Mouse (Mus musculus) lung, embryonic 15.5 days (tissue): ENCODE results near the gene Rnf43. TPM values are rescaled to one million over a fixed set of nuclear protein-coding genes. Genes with fewer than 3 reads are reported as not detected.

Experiments
- ATAC-seq: fragments of 200-750 bp; cut with Nextera tagmentation; 2 replicates; pipeline ENCODE4 v1.8.0; 2017; ENCODE audit warnings: moderate number of reproducible peaks, borderline replicate concordance; ENCODE audit not compliant: low FRiP score, low TSS enrichment; ENCODE audit errors: extremely low read depth
- H3K27ac ChIP-seq: fragments of 300-500 bp; sonication (generic); 2 replicates; pipeline ENCODE4 v1.5.1; 2015; ENCODE audit warnings: moderate library complexity, mild to moderate bottlenecking, inconsistent platforms
- H3K27me3 ChIP-seq: fragments of 300-500 bp; sonication (generic); 2 replicates; pipeline ENCODE4 v1.6.1; 2015; ENCODE audit warnings: inconsistent platforms
- H3K36me3 ChIP-seq: fragments of 300-500 bp; sonication (generic); 2 replicates; pipeline ENCODE4 v1.6.1; 2015; ENCODE audit warnings: inconsistent platforms
- H3K4me1 ChIP-seq: fragments of 300-500 bp; sonication (generic); 2 replicates; pipeline ENCODE4 v1.6.1; 2015; ENCODE audit warnings: inconsistent platforms
- H3K4me2 ChIP-seq: fragments of 300-500 bp; sonication (generic); 2 replicates; pipeline ENCODE4 v1.6.1; 2015; ENCODE audit warnings: inconsistent platforms, mild to moderate bottlenecking, moderate library complexity
- H3K4me3 ChIP-seq: fragments of 300-500 bp; sonication (generic); 2 replicates; pipeline ENCODE4 v1.5.1; 2015; ENCODE audit warnings: mild to moderate bottlenecking, inconsistent platforms
- H3K9ac ChIP-seq: fragments of 300-500 bp; sonication (generic); 2 replicates; pipeline ENCODE4 v1.6.1; 2015; ENCODE audit warnings: inconsistent platforms
- H3K9me3 ChIP-seq: fragments of 300-500 bp; sonication (generic); 2 replicates; pipeline ENCODE4 v1.6.1; 2016; ENCODE audit warnings: inconsistent platforms
- WGBS: fragments of 180-500 bp; shearing (Covaris S2); methylation state at CpG from one replicate; pipeline ENCODE4 v1.1.7; 2015; 5-methylcytosine and 5-hydroxymethylcytosine counted together
- polyA plus RNA-seq: library from polyadenylated mRNA; unstranded; fragments of >200 nt; fragmentation: Nextera tagmentation; extraction: Ambion mirVana; gene quantifications from 2 replicates; pipeline ENCODE4 v1.2.1, GENCODE M21; 2015

Rnf43 gene
- polyA plus RNA-seq, 1 experiment from 2014 or later: 16.4 TPM

DNA sequence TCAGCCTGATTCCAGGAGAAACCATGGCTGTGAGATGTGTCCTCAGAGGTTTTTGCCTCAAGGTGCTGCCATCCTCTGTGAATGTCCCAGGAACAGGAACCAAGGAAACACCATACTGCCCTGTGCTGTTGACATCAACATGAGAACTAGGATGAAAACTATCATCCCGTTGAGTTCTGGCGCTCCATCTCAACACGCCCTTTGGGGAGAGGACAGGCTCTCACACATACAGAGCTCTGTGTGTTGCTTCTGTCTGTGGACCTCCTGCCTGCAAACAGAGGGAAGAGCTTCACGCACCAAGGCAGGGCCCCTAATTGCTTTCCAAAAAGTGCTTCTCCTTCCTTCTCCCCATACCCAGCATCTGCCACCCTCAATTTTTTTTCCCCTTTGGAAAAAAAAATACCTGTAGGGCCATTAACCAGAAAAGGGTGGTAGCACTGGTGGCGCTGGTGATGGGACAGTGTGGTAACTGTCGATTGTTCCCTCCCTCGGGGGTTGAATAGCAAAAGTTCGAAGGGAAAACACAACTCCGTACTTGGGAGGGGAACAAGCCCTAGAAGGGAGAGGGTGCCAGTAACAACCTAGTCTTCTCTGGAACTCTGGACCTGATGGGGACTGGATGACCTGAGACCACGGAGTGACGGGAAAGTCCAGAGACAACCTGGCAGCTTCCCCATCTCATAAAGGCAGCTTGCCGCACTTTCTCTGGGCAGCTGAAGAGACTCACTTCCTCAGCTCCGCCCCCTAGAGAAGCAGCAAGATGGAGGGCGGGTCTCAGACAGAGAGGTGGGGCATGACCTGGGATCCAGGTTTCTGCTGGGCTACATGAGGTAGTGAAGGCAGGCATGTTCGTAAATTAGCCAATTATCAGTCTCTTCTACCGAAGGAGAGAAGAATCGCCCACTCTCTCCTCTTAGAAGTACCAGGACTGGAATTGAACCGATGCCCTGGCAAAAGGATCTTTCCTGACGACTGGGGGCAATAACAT lies 85.9 kb downstream of the Rnf43 start:
- no peaks in the 10 kb centered on the region for H3K9me3 ChIP-seq
- H3K4me2 ChIP-seq: peak overlapping the region; percentile 39
- peak overlapping the region; percentile 24; the same call in 1 of the 2 replicates for H3K27ac ChIP-seq
- H3K9ac ChIP-seq: peak overlapping the region; percentile 4; the same call in 1 of the 2 replicates
- 0 out of 2 replicates have a peak, but pooled peaks cover 4% of the 10 kb centered on the region for H3K4me1 ChIP-seq
- peaks cover 13% of the 10 kb centered on the region; the same call in 1 of the 2 replicates for H3K36me3 ChIP-seq
- no peak for ATAC-seq
- 0 out of 2 replicates have a peak overlapping the region, but pooled peaks have one; percentile 5 for H3K4me3 ChIP-seq
- 32% methylated on average over 19 of the region's 19 CpGs for WGBS
- no peaks in the 10 kb centered on the region for H3K27me3 ChIP-seq

DNA sequence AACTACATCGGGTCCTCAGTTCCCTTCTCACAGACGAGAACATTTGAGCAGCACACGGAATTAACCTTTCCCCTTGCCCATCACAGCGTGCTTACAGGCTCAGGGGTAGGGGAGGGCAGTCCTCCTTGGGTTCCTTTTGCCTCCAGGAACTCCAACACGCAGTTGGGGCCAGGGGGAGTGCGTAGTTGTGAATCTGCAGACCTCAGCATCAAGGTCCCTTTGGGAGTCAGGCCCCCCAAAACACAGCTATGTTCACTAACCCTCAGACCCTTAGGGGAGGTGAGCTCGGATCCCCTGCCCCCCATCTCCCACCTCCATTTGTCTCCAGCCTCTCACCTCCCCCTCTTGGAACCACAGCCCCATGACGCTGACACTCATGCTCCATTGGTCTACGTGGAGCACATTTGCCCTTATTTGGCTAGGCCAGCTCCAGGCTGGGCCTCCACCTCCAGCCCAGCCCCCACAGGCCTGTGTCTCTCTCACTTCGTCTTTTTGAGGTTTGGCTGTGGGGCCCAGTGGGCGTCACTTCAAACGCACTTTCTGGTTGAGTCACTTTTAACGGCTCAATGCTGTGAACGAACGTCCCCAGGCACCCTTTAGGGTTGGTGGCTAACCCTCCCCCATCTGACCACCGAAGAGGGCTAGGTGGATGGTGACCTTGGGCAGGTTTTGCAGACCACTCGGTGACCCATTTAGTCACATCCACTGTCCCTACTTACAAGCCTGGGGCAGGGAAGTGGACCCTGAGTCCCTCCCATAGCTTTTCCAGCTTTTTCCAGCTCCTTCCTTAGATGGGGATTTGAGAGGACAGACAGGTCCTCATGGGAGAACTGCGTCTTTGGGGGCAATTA lies 86.9 kb downstream of the Rnf43 start:
- Histone ChIP-seq H3K4me3 (no peak overlapping the region), H3K4me2 (peak overlapping the region; percentile 39; the same call in 1 of the 2 replicates), H3K9me3 (no peaks in the 10 kb centered on the region), H3K4me1 (0 out of 2 replicates have a peak, but pooled peaks cover 4% of the 10 kb centered on the region), H3K9ac (no peak overlapping the region), H3K27ac (peak overlapping the region; percentile 24; the same call in 1 of the 2 replicates), H3K36me3 (peaks cover 3% of the 10 kb centered on the region; the same call in 1 of the 2 replicates), H3K27me3 (no peaks in the 10 kb centered on the region)
- ATAC-seq: peak; percentile 75; the same call in 1 of the 2 replicates
- WGBS: 33% methylated on average over 18 of the region's 18 CpGs

DNA sequence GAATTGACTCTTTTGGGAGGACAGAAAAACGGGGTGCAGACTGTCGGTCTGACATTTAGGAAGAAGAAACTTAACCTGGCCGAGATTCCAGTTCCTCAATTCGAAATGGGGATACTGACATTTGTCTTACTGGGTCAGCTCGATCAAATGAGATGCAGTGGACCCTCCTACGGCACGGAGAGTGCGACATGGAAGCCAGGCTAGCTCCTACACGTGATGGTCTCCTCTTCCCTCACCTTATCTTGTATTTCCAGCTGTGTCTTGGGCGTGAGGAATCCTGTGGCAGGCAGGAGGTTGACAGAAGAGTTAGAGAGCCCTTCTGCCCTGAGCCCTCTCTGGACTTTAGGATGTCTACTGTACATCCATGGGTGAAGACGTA lies 87.5 kb downstream of the Rnf43 start:
- no peak for ATAC-seq
- Histone ChIP-seq H3K9me3 (no peaks in the 10 kb centered on the region), H3K36me3 (no peaks in the 10 kb centered on the region), H3K27me3 (no peaks in the 10 kb centered on the region), H3K27ac (no peak overlapping the region), H3K4me2 (no peak overlapping the region), H3K4me3 (no peak overlapping the region), H3K9ac (no peak overlapping the region), H3K4me1 (0 out of 2 replicates have a peak, but pooled peaks cover 4% of the 10 kb centered on the region)
- 72% methylated on average over 11 of the region's 11 CpGs for WGBS

DNA sequence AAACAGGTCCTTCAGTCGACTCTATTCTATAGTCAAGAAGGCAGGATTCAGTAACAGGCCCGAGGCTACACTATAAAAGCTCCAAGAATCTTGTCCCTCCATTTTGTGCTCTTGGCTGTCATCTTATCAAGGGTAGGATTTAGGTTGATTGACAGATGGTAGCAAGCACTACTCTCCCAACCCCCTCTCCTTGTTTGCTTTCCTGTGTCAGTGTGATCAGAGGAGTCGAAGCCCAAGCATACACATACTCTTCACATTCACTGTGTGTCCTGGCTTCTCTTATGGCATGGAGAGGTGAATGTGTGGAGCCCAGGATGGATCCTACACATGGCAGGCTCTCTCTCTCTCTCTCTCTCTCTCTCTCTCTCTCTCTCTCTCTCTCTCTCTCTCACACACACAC lies 88.0 kb downstream of the Rnf43 start:
- Histone ChIP-seq H3K9me3 (no peaks in the 10 kb centered on the region), H3K27me3 (no peaks in the 10 kb centered on the region), H3K9ac (no peak overlapping the region), H3K4me2 (no peak overlapping the region), H3K4me3 (no peak overlapping the region), H3K27ac (no peak overlapping the region), H3K36me3 (no peaks in the 10 kb centered on the region), H3K4me1 (0 out of 2 replicates have a peak, but pooled peaks cover 4% of the 10 kb centered on the region)
- 45% methylated on average over 3 of the region's 3 CpGs for WGBS
- no peak for ATAC-seq

DNA sequence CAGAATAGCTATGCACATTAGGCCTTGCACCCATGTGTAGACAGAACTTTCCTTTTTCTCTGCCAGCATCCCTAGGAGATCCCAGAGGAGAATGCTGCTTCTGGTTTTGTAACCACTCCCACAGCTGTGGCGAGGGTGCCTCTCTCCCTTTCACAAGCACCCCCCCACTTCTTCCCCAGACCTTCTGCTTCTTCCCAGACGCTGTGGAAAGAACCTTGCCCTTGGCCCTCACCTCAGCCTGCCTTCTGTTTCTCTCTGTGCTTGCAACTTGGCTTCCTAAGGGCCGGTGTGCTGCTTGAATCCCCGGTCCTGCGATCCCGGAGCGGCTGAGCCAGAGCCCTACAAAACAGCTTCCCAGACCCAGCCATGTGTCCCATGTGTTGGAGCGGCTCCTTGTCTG lies 88.5 kb downstream of the Rnf43 start:
- Histone ChIP-seq H3K9me3 (no peaks in the 10 kb centered on the region), H3K27ac (no peak overlapping the region), H3K4me2 (no peak overlapping the region), H3K4me3 (no peak overlapping the region), H3K4me1 (0 out of 2 replicates have a peak, but pooled peaks cover 4% of the 10 kb centered on the region), H3K9ac (no peak overlapping the region), H3K36me3 (no peaks in the 10 kb centered on the region), H3K27me3 (no peaks in the 10 kb centered on the region)
- ATAC-seq: no peak
- 72% methylated on average over 8 of the region's 8 CpGs for WGBS

DNA sequence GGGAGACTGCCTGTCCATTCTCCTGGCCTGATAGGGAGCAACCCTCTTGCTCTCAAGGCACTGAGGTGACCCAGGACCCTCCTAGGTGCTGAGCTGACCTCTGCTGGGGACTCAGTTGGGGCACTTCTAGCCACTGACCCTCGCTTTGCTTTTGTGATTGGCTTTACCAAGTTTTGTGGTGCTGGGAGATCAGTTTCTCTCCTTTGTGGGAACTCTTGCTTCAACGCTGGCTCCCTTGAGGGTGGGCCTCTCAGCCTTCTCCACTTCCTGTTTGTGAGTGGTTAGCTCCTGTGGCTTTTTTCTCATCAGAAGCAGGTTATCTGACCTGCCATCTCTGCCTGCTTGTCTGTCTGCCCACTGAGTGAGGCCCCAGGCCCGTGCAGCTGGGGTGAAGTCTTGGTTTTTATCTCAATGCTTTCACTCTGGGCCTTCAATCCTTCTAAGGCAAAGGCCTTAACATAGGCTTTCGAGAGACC lies 89.0 kb downstream of the Rnf43 start:
- no peak overlapping the region for H3K27ac ChIP-seq

DNA sequence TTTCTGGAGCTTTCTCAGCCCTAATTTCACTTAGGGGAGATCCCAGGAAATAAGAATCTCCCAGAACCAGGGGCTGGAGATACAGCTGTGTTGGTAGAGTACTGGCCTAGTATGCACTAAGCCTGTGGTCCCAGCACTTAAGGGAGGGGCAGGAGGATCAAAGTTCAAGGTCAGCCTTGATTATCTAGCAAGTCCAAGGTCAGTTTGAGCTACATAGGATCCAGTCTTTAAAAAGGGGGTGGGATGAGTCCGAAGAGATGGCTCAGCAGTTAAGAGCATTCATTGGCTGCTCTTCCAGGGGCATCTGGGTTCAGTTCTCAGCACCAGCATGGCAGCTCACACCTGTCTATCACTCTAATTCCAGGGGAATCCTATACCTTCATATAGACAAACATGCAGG lies 89.8 kb downstream of the Rnf43 start:
- 0 out of 2 replicates have a peak, but pooled peaks cover 4% of the 10 kb centered on the region for H3K4me1 ChIP-seq
- H3K4me3 ChIP-seq: no peak overlapping the region
- no peaks in the 10 kb centered on the region for H3K27me3 ChIP-seq
- WGBS: 65% methylated on average over 1 of the region's 1 CpGs
- no peak overlapping the region for H3K9ac ChIP-seq
- H3K27ac ChIP-seq: no peak overlapping the region
- no peak for ATAC-seq
- no peaks in the 10 kb centered on the region for H3K36me3 ChIP-seq
- H3K9me3 ChIP-seq: no peaks in the 10 kb centered on the region
- H3K4me2 ChIP-seq: no peak overlapping the region

More for the DNA sequence above, 89.0 kb downstream of the Rnf43 start:
- Histone ChIP-seq H3K9ac (no peak overlapping the region), H3K4me1 (0 out of 2 replicates have a peak, but pooled peaks cover 4% of the 10 kb centered on the region), H3K36me3 (no peaks in the 10 kb centered on the region), H3K4me3 (no peak overlapping the region), H3K9me3 (no peaks in the 10 kb centered on the region), H3K27me3 (no peaks in the 10 kb centered on the region), H3K4me2 (no peak overlapping the region)
- WGBS: 47% methylated on average over 4 of the region's 4 CpGs
- ATAC-seq: no peak

DNA sequence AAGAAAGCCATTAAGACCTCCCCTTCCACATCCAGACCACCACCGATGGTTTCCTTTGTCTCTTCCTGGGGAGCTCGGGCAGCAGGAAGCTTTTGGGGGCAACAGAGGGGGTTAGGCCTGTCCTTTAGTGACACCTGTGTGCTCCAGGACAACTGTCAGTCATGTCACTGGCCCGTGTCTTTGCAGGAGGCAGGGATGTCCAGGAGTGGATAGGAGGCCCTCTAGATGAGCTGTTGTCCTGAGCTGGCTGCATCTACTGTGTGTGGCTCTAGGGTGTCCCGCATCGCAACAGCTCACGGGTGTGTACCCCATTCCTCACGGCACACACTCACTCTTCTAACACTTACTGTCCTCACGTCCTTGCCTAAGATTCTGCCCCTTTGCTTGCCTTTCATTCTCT lies 90.7 kb downstream of the Rnf43 start:
- Histone ChIP-seq H3K27ac (no peak overlapping the region), H3K9ac (no peak overlapping the region), H3K36me3 (no peaks in the 10 kb centered on the region), H3K9me3 (no peaks in the 10 kb centered on the region), H3K4me2 (no peak overlapping the region), H3K4me3 (no peak overlapping the region), H3K4me1 (0 out of 2 replicates have a peak, but pooled peaks cover 4% of the 10 kb centered on the region), H3K27me3 (no peaks in the 10 kb centered on the region)
- no peak for ATAC-seq
- 80% methylated on average over 8 of the region's 8 CpGs for WGBS

DNA sequence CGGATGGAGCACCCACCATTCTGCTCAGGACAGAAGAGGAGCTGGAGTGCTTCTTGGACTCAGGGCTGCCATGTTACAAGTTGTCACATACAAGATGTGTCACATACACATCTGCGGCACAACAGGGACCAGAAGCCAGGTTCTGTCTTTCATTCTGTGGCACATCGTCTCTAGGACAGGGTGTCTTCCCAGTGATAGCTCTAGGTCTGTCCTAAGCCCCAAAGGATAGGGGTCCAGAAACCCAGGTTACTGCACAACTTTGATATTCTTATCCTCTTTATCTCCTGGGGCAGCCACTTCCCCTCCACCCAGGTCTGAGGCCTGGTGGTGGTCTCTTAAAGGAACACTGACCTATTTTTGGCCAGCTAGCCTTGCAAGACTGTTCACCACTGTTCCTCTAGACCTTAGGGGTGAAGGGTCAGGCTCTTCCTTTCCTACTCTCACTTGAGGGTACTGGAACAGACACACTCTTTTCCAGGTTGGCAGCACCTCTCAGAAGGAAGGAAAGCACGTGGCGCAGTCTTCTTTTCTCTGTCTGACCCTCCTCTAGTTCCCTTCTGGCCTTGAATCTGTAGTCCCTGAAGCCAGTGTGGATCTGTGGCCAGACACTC lies 91.5 kb downstream of the Rnf43 start:
- no peak overlapping the region for H3K4me2 ChIP-seq
- 75% methylated on average over 5 of the region's 5 CpGs for WGBS
- H3K4me1 ChIP-seq: no peaks in the 10 kb centered on the region
- H3K9me3 ChIP-seq: no peaks in the 10 kb centered on the region
- H3K36me3 ChIP-seq: no peaks in the 10 kb centered on the region
- H3K27me3 ChIP-seq: no peaks in the 10 kb centered on the region
- ATAC-seq: no peak
- H3K27ac ChIP-seq: no peak overlapping the region
- no peak overlapping the region for H3K9ac ChIP-seq
- H3K4me3 ChIP-seq: no peak overlapping the region

DNA sequence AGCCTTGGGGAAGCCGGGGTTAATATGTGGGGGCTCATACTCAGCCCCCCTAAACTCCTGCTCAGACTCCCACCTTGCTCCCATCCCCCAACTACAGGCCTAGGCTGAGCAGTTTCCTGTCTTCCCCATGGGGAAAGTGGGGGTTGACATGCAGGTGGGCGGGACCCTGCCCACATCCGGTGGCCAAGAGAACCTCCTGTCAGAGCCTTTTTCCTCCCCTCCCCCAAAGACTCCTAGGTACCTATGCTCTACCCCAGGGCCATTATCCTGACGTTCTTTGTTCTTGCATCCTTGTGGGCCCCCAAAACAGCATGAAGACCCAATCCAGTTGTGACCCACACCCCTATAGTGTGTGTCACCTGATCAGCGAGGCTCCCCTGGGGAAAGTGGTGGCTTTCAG lies 92.1 kb downstream of the Rnf43 start:
- Histone ChIP-seq H3K9me3 (no peaks in the 10 kb centered on the region), H3K36me3 (no peaks in the 10 kb centered on the region), H3K4me2 (no peak overlapping the region), H3K27me3 (peaks cover 5% of the 10 kb centered on the region), H3K27ac (no peak overlapping the region), H3K9ac (no peak overlapping the region), H3K4me1 (no peaks in the 10 kb centered on the region), H3K4me3 (no peak overlapping the region)
- ATAC-seq: no peak
- 63% methylated on average over 5 of the region's 5 CpGs for WGBS
